Mouse (Mus musculus): ENCODE data around the gene Arrb2. TPM values are rescaled to one million over a fixed set of nuclear protein-coding genes. Genes with fewer than 3 reads are reported as not detected.

Arrb2 gene
- polyA plus RNA-seq, 1 experiment from 2014 or later, result 19.0 TPM

- no peak for DNase-seq (ENCODE audit: low spot score)
- Histone ChIP-seq H3K27me3 (replicated peaks; ENCODE audit: control insufficient read depth, insufficient read depth, low read length) (no peaks in the 10 kb centered on the region), H3K4me1 (ENCODE audit: control insufficient read depth, insufficient read depth, low read length) (peaks cover 10% of the 10 kb centered on the region; the same call in 1 of the 2 replicates), H3K4me3 (ENCODE audit: low read depth, low read length) (no peak overlapping the region), H3K4me2 (ENCODE audit: low read depth, low read length) (no peak overlapping the region), H3K9ac (ENCODE audit: low read depth, low read length) (no peak overlapping the region; the same call in 1 of the 2 replicates), H3K9me3 (ENCODE audit: control insufficient read depth, low read length) (no peaks in the 10 kb centered on the region), H3K27ac (replicated peaks; ENCODE audit: low read depth, low read length) (no peak overlapping the region), H3K36me3 (ENCODE audit: control insufficient read depth, insufficient read depth, low read length) (peaks cover 54% of the 10 kb centered on the region)
- WGBS, result 84% methylated on average over 6 of the region's 6 CpGs
- ATAC-seq (ENCODE audit: low read depth), result no peak
Observed at GRCm38 (mm10) chr11:70437426-70437825, 5.0 kb downstream of the Arrb2 start.

GRCm38 (mm10) chr11:70438728-70439374 is 6.4 kb downstream of the Arrb2 start:
- H3K9me3 ChIP-seq (ENCODE audit: control insufficient read depth, low read length), result no peaks in the 10 kb centered on the region

GRCm38 (mm10) chr11:70440637-70441036 is 8.2 kb downstream of the Arrb2 start:
- H3K27ac ChIP-seq (replicated peaks; ENCODE audit: low read depth, low read length), result no peak overlapping the region
- no peak overlapping the region for H3K4me2 ChIP-seq (ENCODE audit: low read depth, low read length)
- 91% methylated on average over 4 of the region's 4 CpGs for WGBS
- peaks cover 54% of the 10 kb centered on the region for H3K36me3 ChIP-seq (ENCODE audit: control insufficient read depth, insufficient read depth, low read length)
- no peaks in the 10 kb centered on the region for H3K9me3 ChIP-seq (ENCODE audit: control insufficient read depth, low read length)
- H3K4me1 ChIP-seq (ENCODE audit: control insufficient read depth, insufficient read depth, low read length), result no peaks in the 10 kb centered on the region
- no peak overlapping the region for H3K4me3 ChIP-seq (ENCODE audit: low read depth, low read length)
- no peak for ATAC-seq (ENCODE audit: low read depth)
- no peaks in the 10 kb centered on the region for H3K27me3 ChIP-seq (replicated peaks; ENCODE audit: control insufficient read depth, insufficient read depth, low read length)
- no peak for DNase-seq (ENCODE audit: low spot score)
- H3K9ac ChIP-seq (ENCODE audit: low read depth, low read length), result no peak overlapping the region

More at GRCm38 (mm10) chr11:70438728-70439374, 6.4 kb downstream of the Arrb2 start:
- ATAC-seq (ENCODE audit: low read depth), result no peak
- H3K9ac ChIP-seq (ENCODE audit: low read depth, low read length), result no peak overlapping the region
- H3K36me3 ChIP-seq (ENCODE audit: control insufficient read depth, insufficient read depth, low read length), result peaks cover 54% of the 10 kb centered on the region
- DNase-seq (ENCODE audit: low spot score), result no peak
- peaks cover 2% of the 10 kb centered on the region; the same call in 1 of the 2 replicates for H3K4me1 ChIP-seq (ENCODE audit: control insufficient read depth, insufficient read depth, low read length)
- H3K4me2 ChIP-seq (ENCODE audit: low read depth, low read length), result no peak overlapping the region
- H3K4me3 ChIP-seq (ENCODE audit: low read depth, low read length), result no peak overlapping the region
- no peaks in the 10 kb centered on the region for H3K27me3 ChIP-seq (replicated peaks; ENCODE audit: control insufficient read depth, insufficient read depth, low read length)
- 84% methylated on average over 7 of the region's 7 CpGs for WGBS
- no peak overlapping the region for H3K27ac ChIP-seq (replicated peaks; ENCODE audit: low read depth, low read length)

- no peak for DNase-seq (ENCODE audit: low spot score)
- 92% methylated on average over 7 of the region's 7 CpGs for WGBS
- Histone ChIP-seq H3K4me2 (ENCODE audit: low read depth, low read length) (no peak overlapping the region), H3K36me3 (ENCODE audit: control insufficient read depth, insufficient read depth, low read length) (peaks cover 42% of the 10 kb centered on the region), H3K9ac (ENCODE audit: low read depth, low read length) (no peak overlapping the region), H3K4me3 (ENCODE audit: low read depth, low read length) (no peak overlapping the region), H3K4me1 (ENCODE audit: control insufficient read depth, insufficient read depth, low read length) (no peaks in the 10 kb centered on the region), H3K9me3 (ENCODE audit: control insufficient read depth, low read length) (no peaks in the 10 kb centered on the region), H3K27ac (replicated peaks; ENCODE audit: low read depth, low read length) (no peak overlapping the region), H3K27me3 (replicated peaks; ENCODE audit: control insufficient read depth, insufficient read depth, low read length) (no peaks in the 10 kb centered on the region)
- ATAC-seq (ENCODE audit: low read depth), result no peak
Observed at GRCm38 (mm10) chr11:70441882-70442281, 9.4 kb downstream of the Arrb2 start.

GRCm38 (mm10) chr11:70443964-70444363 is 11.5 kb downstream of the Arrb2 start:
- Histone ChIP-seq H3K4me1 (ENCODE audit: control insufficient read depth, insufficient read depth, low read length) (no peaks in the 10 kb centered on the region), H3K36me3 (ENCODE audit: control insufficient read depth, insufficient read depth, low read length) (peaks cover 21% of the 10 kb centered on the region), H3K4me3 (ENCODE audit: low read depth, low read length) (no peak overlapping the region), H3K9ac (ENCODE audit: low read depth, low read length) (no peak overlapping the region), H3K27me3 (replicated peaks; ENCODE audit: control insufficient read depth, insufficient read depth, low read length) (no peaks in the 10 kb centered on the region), H3K9me3 (ENCODE audit: control insufficient read depth, low read length) (no peaks in the 10 kb centered on the region), H3K27ac (replicated peaks; ENCODE audit: low read depth, low read length) (no peak overlapping the region), H3K4me2 (ENCODE audit: low read depth, low read length) (no peak overlapping the region)
- ATAC-seq (ENCODE audit: low read depth), result no peak
- no peak for DNase-seq (ENCODE audit: low spot score)
- 90% methylated on average over 3 of the region's 3 CpGs for WGBS

- peaks cover 15% of the 10 kb centered on the region for H3K36me3 ChIP-seq (ENCODE audit: control insufficient read depth, insufficient read depth, low read length)
- no peaks in the 10 kb centered on the region for H3K9me3 ChIP-seq (ENCODE audit: control insufficient read depth, low read length)
- H3K27ac ChIP-seq (replicated peaks; ENCODE audit: low read depth, low read length), result no peak overlapping the region
- H3K9ac ChIP-seq (ENCODE audit: low read depth, low read length), result no peak overlapping the region
- DNase-seq (ENCODE audit: low spot score), result no peak
- H3K4me2 ChIP-seq (ENCODE audit: low read depth, low read length), result no peak overlapping the region
- WGBS, result 79% methylated on average over 6 of the region's 6 CpGs
- H3K4me1 ChIP-seq (ENCODE audit: control insufficient read depth, insufficient read depth, low read length), result no peaks in the 10 kb centered on the region
- no peaks in the 10 kb centered on the region for H3K27me3 ChIP-seq (replicated peaks; ENCODE audit: control insufficient read depth, insufficient read depth, low read length)
- no peak overlapping the region for H3K4me3 ChIP-seq (ENCODE audit: low read depth, low read length)
- ATAC-seq (ENCODE audit: low read depth), result no peak
Observed at GRCm38 (mm10) chr11:70444667-70445066, 12.2 kb downstream of the Arrb2 start.

GRCm38 (mm10) chr11:70446756-70447155 is 14.3 kb downstream of the Arrb2 start:
- no peak overlapping the region for H3K4me2 ChIP-seq (ENCODE audit: low read depth, low read length)
- WGBS, result 49% methylated on average over 3 of the region's 3 CpGs

GRCm38 (mm10) chr11:70447373-70447772 is 14.9 kb downstream of the Arrb2 start:
- Histone ChIP-seq H3K4me1 (ENCODE audit: control insufficient read depth, insufficient read depth, low read length) (0 out of 2 replicates have a peak, but pooled peaks cover 3% of the 10 kb centered on the region), H3K36me3 (ENCODE audit: control insufficient read depth, insufficient read depth, low read length) (no peaks in the 10 kb centered on the region), H3K4me2 (ENCODE audit: low read depth, low read length) (no peak overlapping the region), H3K9me3 (ENCODE audit: control insufficient read depth, low read length) (no peaks in the 10 kb centered on the region), H3K4me3 (ENCODE audit: low read depth, low read length) (no peak overlapping the region), H3K9ac (ENCODE audit: low read depth, low read length) (no peak overlapping the region), H3K27ac (replicated peaks; ENCODE audit: low read depth, low read length) (no peak overlapping the region), H3K27me3 (replicated peaks; ENCODE audit: control insufficient read depth, insufficient read depth, low read length) (no peaks in the 10 kb centered on the region)
- 80% methylated on average over 1 of the region's 1 CpGs for WGBS
- no peak for DNase-seq (ENCODE audit: low spot score)
- ATAC-seq (ENCODE audit: low read depth), result no peak

More at GRCm38 (mm10) chr11:70446756-70447155, 14.3 kb downstream of the Arrb2 start:
- H3K9ac ChIP-seq (ENCODE audit: low read depth, low read length), result no peak overlapping the region
- no peaks in the 10 kb centered on the region for H3K9me3 ChIP-seq (ENCODE audit: control insufficient read depth, low read length)
- no peak for DNase-seq (ENCODE audit: low spot score)
- ATAC-seq (ENCODE audit: low read depth), result no peak
- no peak overlapping the region for H3K4me3 ChIP-seq (ENCODE audit: low read depth, low read length)
- no peak overlapping the region for H3K27ac ChIP-seq (replicated peaks; ENCODE audit: low read depth, low read length)
- no peaks in the 10 kb centered on the region for H3K36me3 ChIP-seq (ENCODE audit: control insufficient read depth, insufficient read depth, low read length)
- no peaks in the 10 kb centered on the region for H3K27me3 ChIP-seq (replicated peaks; ENCODE audit: control insufficient read depth, insufficient read depth, low read length)
- 0 out of 2 replicates have a peak, but pooled peaks cover 3% of the 10 kb centered on the region for H3K4me1 ChIP-seq (ENCODE audit: control insufficient read depth, insufficient read depth, low read length)

- no peak overlapping the region for H3K27ac ChIP-seq (replicated peaks; ENCODE audit: low read depth, low read length)
- no peak for ATAC-seq (ENCODE audit: low read depth)
- H3K36me3 ChIP-seq (ENCODE audit: control insufficient read depth, insufficient read depth, low read length), result 0 out of 2 replicates have a peak, but pooled peaks cover 9% of the 10 kb centered on the region
- H3K4me3 ChIP-seq (ENCODE audit: low read depth, low read length), result no peak overlapping the region
- DNase-seq (ENCODE audit: low spot score), result no peak
- 88% methylated on average over 2 of the region's 2 CpGs for WGBS
- no peaks in the 10 kb centered on the region for H3K27me3 ChIP-seq (replicated peaks; ENCODE audit: control insufficient read depth, insufficient read depth, low read length)
- H3K4me2 ChIP-seq (ENCODE audit: low read depth, low read length), result peak overlapping the region; percentile 63; the same call in 1 of the 2 replicates
- no peak overlapping the region for H3K9ac ChIP-seq (ENCODE audit: low read depth, low read length)
- no peaks in the 10 kb centered on the region for H3K9me3 ChIP-seq (ENCODE audit: control insufficient read depth, low read length)
- H3K4me1 ChIP-seq (ENCODE audit: control insufficient read depth, insufficient read depth, low read length), result peaks cover 12% of the 10 kb centered on the region; the same call in 1 of the 2 replicates
Observed at GRCm38 (mm10) chr11:70450926-70451325, 18.5 kb downstream of the Arrb2 start.

Data from embryonic facial prominence, embryonic 14.5 days (tissue).